Mouse (Mus musculus) 3134 (cell line): ENCODE results near the gene Camk2g.

ENCODE experiments used
- DNase-seq: peaks from one replicate; pipeline ENCODE4 v3.0.0-alpha.2; 2011; ENCODE audit warnings: low spot score; ENCODE audit not compliant: insufficient read length; ENCODE audit errors: extremely low read depth

Camk2g gene

GRCm38 (mm10) chr14:20786611-20787015 lies 7.3 kb downstream of the Camk2g start:
- no peak for DNase-seq

GRCm38 (mm10) chr14:20786020-20786419 lies 7.9 kb downstream of the Camk2g start:
- DNase-seq, result no peak

- no peak for DNase-seq
Measured at GRCm38 (mm10) chr14:20785231-20785630, 8.7 kb downstream of the Camk2g start.

GRCm38 (mm10) chr14:20784708-20785107 lies 9.2 kb downstream of the Camk2g start:
- no peak for DNase-seq

- no peak for DNase-seq
Measured at GRCm38 (mm10) chr14:20783526-20783925, 10.4 kb downstream of the Camk2g start.

GRCm38 (mm10) chr14:20782860-20783259 lies 11.0 kb downstream of the Camk2g start:
- no peak for DNase-seq

GRCm38 (mm10) chr14:20780217-20780616 lies 13.7 kb downstream of the Camk2g start:
- peak; percentile 39 for DNase-seq

GRCm38 (mm10) chr14:20778496-20778895 lies 15.4 kb downstream of the Camk2g start:
- DNase-seq, result no peak

GRCm38 (mm10) chr14:20775661-20776060 lies 18.2 kb downstream of the Camk2g start:
- no peak for DNase-seq

GRCm38 (mm10) chr14:20773410-20773809 lies 20.5 kb downstream of the Camk2g start:
- no peak for DNase-seq

GRCm38 (mm10) chr14:20772808-20773207 lies 21.1 kb downstream of the Camk2g start:
- DNase-seq, result no peak

- DNase-seq, result no peak
Measured at GRCm38 (mm10) chr14:20771941-20772340, 21.9 kb downstream of the Camk2g start.

GRCm38 (mm10) chr14:20768581-20768980 lies 25.3 kb downstream of the Camk2g start:
- no peak for DNase-seq

GRCm38 (mm10) chr14:20767936-20768335 lies 26.0 kb downstream of the Camk2g start:
- DNase-seq, result no peak

GRCm38 (mm10) chr14:20765642-20766258 lies 28.1 kb downstream of the Camk2g start:
- peak; percentile 83 for DNase-seq

- DNase-seq, result no peak
Measured at GRCm38 (mm10) chr14:20764942-20765341, 28.9 kb downstream of the Camk2g start.

- DNase-seq, result no peak
Measured at GRCm38 (mm10) chr14:20758768-20759435, 35.0 kb downstream of the Camk2g start.

- DNase-seq, result no peak
Measured at GRCm38 (mm10) chr14:20757370-20757907, 36.4 kb downstream of the Camk2g start.

GRCm38 (mm10) chr14:20753792-20754191 lies 40.1 kb downstream of the Camk2g start:
- DNase-seq, result no peak

GRCm38 (mm10) chr14:20750503-20750902 lies 43.4 kb downstream of the Camk2g start:
- DNase-seq, result no peak

- DNase-seq, result no peak
Measured at GRCm38 (mm10) chr14:20749494-20750051, 44.3 kb downstream of the Camk2g start.

GRCm38 (mm10) chr14:20748388-20748787 lies 45.5 kb downstream of the Camk2g start:
- DNase-seq, result no peak
